Mouse (Mus musculus): Measurements from ENCODE around the gene Gatad2b. TPM values are rescaled to one million over a fixed set of nuclear protein-coding genes. Genes with fewer than 3 reads are reported as not detected.

The Gatad2b gene
- total RNA-seq (2023), result 10 to 100 TPM; 77.6 to 81.0 TPM

DNA sequence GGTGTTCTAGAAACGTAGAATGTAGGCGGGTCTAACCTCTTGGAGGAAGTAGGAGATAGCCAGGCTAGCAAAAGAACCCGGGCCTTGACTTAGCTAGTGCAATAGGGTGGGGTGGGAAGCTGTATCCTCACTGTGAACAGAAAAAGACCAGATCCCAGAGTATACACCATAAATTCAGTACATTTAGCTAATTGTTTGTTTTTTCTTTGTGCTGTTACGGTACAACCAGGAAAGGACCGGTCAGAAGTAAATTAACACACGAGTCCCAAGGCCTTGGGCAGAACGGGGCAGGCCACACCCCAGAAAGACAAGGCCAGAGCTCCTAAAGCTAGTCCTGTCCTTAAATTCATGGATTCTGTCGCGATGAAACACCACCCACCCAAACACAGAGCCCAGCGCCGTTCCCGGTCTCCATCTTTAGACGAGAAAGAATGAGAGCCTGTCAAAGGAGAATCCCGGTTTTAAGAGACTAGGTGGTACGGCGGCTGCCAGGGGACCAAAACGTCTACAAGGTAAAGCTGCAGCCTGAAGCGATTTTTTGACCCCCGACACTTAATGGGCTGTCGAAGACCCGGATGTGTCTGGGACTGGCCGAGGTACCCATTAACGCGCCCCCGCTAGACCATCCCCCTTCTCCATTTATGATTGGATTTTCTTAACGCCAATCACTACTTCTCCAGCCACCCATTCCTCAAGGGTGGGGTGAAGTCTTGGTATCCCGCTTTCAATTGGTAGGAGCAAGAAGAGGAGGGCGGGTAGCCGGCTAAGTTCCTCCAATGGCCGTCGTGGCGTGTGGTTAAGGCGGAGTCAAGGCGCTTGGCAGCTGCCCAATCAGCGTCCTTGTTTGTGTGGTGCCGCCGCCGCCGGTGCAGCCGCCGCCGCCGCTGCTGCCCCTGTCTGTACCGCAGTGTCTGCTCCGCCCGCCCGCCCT, at the start of gene Gatad2b:
TSS of gene Gatad2b (plus strand) at position 834 of the 931 bp plus-strand sequence.

DNA sequence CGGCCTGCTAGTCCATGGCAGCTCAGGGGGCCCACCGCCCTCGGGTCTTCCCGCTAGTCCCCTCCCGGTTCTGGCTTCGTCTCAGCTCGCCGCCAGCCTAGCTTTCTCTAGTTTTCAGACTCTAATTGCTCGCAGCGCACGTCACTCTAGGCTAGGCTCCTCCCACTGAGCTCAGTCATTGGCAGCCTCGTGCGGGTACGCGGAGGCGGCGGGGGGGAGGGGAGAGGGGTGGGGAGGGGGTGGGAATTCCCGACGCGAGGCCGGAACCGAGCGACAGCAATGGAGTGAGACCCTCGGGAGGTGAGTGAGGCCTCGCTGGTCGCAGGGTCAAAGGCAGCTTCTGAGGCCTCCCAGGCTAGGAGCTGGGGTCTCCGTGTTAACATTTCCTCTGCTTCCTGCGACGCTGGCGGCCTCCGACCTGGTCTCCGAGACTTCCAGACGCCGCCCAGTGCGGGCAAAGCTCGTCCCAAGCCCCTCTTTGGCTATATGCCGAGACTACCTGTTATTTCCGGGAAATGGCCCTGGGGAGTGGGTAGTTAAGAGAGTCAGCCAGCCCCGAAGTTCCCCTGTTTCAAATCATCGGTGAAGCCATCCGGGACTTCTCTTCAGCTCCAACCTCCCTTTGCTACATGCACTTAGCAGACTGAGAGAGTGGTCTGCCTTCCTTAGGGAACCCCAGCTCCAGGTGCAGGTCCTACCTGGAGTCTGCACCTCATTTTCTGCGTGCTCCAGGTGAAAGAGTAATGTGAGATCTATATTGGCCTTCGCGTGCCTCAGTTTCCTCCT, 44.8 kb upstream of the Gatad2b start, which contains the start of gene Slc39a1:
TSS of gene Slc39a1 (plus strand) at position 213 of the 786 bp plus-strand sequence.

DNA sequence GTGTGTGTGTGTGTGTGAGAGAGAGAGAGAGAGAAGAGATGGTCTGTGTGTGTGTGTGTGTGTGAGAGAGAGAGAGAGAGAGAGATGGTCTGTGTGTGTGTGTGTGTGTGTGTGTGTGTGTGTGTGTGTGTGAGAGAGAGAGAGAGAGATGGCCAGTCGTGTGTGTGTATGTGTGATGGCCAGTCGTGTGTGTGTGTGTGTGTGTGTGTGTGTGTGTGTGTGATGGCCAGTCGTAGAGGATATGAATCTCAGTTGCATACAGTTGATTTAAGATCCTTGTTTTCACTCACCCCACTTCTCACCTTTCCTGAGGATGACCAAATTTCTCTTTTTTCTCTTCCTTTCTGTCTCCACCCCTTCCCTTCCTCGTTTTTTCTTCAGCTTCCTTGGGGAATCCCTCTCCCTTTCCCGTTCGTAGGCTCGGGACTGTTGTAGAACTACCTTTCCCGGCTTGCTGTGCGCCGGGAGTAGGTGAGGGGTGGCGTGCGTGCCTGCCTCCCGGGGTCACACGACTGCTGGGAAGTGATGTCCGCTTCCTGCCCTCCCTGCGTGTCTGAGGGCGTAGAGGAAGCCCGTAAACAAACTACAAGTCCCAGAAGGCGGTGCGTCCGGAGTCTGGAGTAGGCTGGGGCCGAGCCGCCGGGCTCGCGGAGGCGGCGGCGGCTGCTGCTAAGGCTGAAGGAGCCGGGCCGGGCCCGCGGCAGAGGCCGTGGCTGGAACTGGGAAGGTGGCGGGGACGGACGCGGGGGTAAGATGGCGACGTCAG, 39.1 kb upstream of the Gatad2b start, which contains the start of gene Crtc2:
TSS of gene Crtc2 (plus strand) at position 511 of the 766 bp plus-strand sequence.

DNA sequence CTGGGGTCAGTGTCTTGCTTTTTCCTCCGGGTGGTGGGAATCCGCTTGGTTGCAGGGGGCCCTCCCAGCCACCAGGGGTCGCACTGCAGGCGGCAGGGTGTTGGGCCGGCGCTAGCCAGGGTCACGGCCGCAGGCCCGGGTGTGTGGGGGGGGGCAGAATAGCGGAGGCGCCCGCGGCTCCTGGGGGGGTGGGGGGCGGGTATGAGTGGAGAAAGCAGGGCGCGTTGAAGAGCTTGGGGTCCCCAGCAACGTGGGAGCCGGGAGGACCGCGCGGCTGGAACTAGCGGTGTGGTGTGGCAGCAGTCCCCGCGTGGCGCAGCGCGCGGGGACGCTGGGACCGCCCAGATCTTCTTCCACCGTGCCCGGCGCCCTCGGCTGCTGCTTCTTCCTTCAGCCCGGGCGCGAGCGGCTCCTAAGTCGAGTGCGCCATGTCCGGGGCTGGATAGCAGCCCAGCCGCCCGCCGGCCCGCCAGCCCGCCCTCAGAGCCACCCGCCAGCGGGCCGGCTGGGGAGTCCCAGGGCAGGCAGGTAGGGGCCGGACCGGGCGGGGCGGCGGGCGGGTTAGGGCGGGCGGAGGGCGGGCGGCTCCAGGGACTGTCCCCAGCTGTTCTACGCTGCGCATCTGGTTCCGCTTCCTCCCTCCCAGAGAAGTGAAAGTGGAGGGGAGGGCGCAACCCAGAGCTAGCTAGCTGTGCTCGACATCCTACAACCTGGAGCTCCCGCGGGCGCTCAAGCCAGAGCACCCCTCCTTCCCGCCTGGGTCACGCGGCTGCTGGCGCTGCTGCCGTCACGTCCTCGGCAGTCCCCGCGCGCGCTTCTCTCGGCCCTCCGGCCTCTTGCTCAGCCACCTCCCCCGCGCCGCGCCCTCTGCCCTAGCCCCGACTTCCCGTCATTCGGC, 27.7 kb upstream of the Gatad2b start, which contains the start of gene Dennd4b:
TSS of gene Dennd4b (plus strand) at position 152 of the 898 bp plus-strand sequence.

DNA sequence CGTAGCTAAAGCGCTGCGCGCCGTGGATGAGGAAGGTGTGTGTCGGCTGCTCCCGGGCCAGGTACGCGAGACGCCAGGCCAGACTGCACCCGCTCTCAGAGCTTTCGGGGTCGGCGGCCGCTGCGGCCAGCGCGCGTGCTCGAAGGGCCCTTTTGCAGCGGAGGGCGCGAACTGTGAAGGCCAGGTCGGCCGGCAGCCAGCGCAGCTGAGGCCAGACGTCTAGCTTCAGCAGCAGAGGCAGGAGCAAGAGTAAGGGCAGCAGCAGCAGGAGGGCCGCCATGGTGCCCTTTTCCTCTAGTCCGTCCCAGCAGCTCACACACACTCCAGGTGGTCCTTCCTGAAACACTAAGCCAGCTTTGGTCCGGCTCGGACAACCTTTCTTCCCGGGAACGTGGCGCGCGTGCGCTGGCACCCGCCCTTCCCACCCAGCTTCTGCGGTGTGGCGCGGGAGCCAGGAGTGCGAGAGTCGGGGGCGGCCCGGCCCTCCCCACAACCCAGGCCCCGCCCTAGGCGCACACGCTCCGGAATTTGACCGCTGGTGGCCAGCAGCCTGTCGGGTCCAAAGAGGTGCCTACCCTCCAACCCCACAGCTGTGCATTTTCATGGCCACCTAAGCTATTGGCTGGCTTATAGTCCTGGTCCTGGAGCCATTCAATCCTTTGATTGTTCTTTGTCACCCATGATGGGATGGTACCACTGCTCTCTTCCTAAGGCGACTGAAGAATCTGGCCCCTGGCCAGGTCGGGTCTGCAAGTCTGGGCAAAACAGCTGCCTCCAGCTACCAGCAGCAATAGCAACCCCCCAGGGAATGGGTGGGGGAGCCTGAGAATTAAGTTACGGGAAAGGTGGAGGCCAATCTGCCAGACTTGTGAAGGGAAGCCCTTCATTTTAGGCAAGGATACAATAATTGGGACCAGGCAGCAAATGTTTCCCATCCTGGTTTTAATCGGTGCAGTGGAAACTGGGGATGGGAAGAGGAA, 96.8 kb downstream of the Gatad2b start, which contains the start of gene Slc27a3:
TSS of gene Slc27a3 (minus strand) at position 428 of the 980 bp plus-strand sequence.

Other genes starting within 250 kb of the Gatad2b start
- gene 4933434E20Rik, start 241.5 kb upstream of the Gatad2b start, total RNA-seq (2023), result 10 to 100 TPM; 60.3 to 68.3 TPM
- 100 to 1,000 TPM; 200 to 228 TPM for gene Ubap2l, start 240.6 kb upstream of the Gatad2b start, total RNA-seq (2023)
- 100 to 1,000 TPM; 594 to 595 TPM for gene Tpm3, start 220.5 kb upstream of the Gatad2b start, total RNA-seq (2023)
- gene Nup210l, start 189.0 kb upstream of the Gatad2b start, total RNA-seq (2023), result under 1 TPM; 0.61 to 0.63 TPM
- gene Rps27, start 79.5 kb upstream of the Gatad2b start, total RNA-seq (2023), result 1,000 to 10,000 TPM; 4,171 to 4,463 TPM
- gene Rab13, start 79.5 kb upstream of the Gatad2b start, total RNA-seq (2023), result 1 to 10 TPM; 1.5 to 1.8 TPM
- gene Jtb, start 61.6 kb upstream of the Gatad2b start, total RNA-seq (2023), result 10 to 100 TPM; 58.2 to 59.8 TPM
- gene Creb3l4, start 49.7 kb upstream of the Gatad2b start, total RNA-seq (2023), result under 1 TPM in 1 of 2 experiments, not detected in 1; 0.49 TPM
- gene Slc39a1, start 45.0 kb upstream of the Gatad2b start, total RNA-seq (2023), result 10 to 100 TPM; 60.0 to 71.1 TPM
- 100 to 1,000 TPM in 1 of 2 experiments, 10 to 100 TPM in 1; 96.3 to 105 TPM for gene Crtc2, start 39.0 kb upstream of the Gatad2b start, total RNA-seq (2023)
- 100 to 1,000 TPM in 1 of 2 experiments, 10 to 100 TPM in 1; 95.5 to 103 TPM for gene Dennd4b, start 28.0 kb upstream of the Gatad2b start, total RNA-seq (2023)
- gene Slc27a3, start 96.8 kb downstream of the Gatad2b start, total RNA-seq (2023), result 1 to 10 TPM; 1.1 to 1.5 TPM
- 10 to 100 TPM; 35.1 to 39.0 TPM for gene Ints3, start 140.4 kb downstream of the Gatad2b start, total RNA-seq (2023)
- under 1 TPM in 1 of 2 experiments, not detected in 1; 0.52 TPM for gene Npr1, start 172.7 kb downstream of the Gatad2b start, total RNA-seq (2023)
- gene Ilf2, start 182.9 kb downstream of the Gatad2b start, total RNA-seq (2023), result 10 to 100 TPM; 40.5 to 47.3 TPM
- gene Snapin, start 197.9 kb downstream of the Gatad2b start, total RNA-seq (2023), result 10 to 100 TPM; 42.2 to 43.7 TPM
- 100 to 1,000 TPM; 112 to 113 TPM for gene Chtop, start 216.3 kb downstream of the Gatad2b start, total RNA-seq (2023)
- 10 to 100 TPM; 24.1 to 24.6 TPM for gene S100a1, start 221.2 kb downstream of the Gatad2b start, total RNA-seq (2023)
- gene S100a13, start 221.3 kb downstream of the Gatad2b start, total RNA-seq (2023), result 10 to 100 TPM; 36.8 to 37.4 TPM
- under 1 TPM in 1 of 2 experiments, not detected in 1; 0.52 TPM for gene S100a14, start 233.7 kb downstream of the Gatad2b start, total RNA-seq (2023)
- gene S100a16, start 244.1 kb downstream of the Gatad2b start, total RNA-seq (2023), result not detected

Data from monocyte, adult 59 days (primary cell).